Mouse (Mus musculus) adrenal gland, postnatal 14 days (tissue): ENCODE data around the gene Ntmt1. TPM values are rescaled to one million over a fixed set of nuclear protein-coding genes. Genes with fewer than 3 reads are reported as not detected.

Experiments used
- DNase-seq: peaks from one replicate; pipeline ENCODE4 v3.0.0; 2021; ENCODE audit warnings: mixed read lengths
- total RNA-seq: library from RNA; stranded (reverse); gene quantifications from 2 replicates; pipeline ENCODE4 v1.2.3, GENCODE M21; 2021

The Ntmt1 gene
- total RNA-seq, 1 experiment from 2014 or later = 32.3 TPM

DNA sequence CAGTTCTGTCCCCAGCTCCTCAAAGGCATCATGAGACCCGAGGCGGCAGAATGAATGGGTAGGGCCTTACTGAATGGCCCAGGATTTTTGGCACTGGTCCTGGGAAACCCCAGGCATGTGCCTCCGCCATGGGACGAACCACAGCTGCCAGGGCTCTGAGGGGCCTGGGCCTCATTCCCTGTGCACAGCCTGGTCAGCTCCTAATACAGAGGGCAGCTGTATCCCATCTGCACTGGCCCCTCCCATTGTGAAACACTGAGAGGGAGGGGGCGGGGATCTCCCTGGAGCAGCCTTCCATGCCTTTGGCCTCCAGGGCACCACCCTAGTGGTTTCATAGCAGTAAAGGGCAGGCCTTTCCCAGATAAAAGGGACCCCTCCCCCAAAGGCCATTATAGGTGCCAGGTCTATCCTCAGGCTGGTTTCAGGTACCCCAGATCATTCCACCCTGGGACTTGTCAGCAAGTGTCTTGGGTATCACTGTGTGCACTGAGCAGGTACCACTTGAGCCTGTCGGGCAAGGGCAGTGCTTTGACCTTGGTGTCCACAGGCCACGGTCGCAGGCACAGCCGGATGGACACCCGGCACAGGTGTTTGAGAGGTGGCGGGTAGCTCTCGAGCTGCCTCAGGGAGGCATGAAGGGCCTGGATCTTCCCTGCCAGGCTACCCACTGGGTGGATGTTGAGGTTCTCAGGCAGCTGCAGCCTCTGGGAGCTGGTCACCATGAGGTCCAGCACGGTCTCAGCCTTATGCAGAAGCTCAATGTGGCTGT is 15.9 kb downstream of the Ntmt1 start:
- DNase-seq = peak; percentile 66

DNA sequence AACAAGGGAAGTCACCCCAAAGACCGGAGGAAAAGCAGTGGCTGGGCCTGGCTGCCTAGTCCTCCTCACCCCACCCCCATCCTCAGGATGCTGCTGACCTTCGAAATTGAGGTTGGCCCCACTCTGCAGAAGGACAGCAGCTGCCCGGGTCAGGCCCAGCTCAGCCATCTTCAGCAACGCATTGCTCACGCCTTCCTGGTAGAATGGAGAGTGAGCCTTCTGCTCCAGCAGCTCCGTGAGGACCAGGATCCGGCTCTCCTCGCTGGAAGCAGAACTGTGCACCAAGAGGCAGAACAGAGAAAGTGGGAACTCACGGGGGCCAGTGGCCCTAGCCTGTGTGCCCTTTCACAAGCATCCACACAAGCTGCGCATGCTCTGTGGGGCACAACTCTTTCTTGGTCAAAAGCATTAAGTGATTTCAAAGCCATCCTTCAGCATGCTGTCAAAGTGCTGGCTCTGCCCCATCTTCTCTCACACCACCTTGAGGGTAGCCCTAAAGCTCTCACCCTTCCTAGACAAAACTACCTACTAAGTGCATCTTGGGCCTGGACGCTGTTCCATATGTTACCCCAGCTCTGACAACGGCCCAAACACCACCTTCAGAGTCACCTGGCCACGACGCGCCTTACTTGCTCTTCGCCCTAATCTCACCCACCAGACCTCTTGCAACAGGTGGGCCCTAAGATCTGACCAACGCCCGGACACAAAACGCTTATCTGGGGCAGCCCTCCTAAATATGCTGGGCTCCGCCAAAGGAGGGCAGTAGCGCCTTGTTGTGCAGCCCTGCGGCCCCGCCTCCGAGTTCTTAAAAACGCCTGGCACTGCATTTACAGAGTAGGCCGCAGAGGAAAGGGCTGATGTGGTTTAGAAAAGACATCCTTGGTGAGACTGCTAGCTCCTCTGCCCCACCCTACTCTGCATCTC is 19.5 kb downstream of the Ntmt1 start:
- DNase-seq = peak; percentile 82

DNA sequence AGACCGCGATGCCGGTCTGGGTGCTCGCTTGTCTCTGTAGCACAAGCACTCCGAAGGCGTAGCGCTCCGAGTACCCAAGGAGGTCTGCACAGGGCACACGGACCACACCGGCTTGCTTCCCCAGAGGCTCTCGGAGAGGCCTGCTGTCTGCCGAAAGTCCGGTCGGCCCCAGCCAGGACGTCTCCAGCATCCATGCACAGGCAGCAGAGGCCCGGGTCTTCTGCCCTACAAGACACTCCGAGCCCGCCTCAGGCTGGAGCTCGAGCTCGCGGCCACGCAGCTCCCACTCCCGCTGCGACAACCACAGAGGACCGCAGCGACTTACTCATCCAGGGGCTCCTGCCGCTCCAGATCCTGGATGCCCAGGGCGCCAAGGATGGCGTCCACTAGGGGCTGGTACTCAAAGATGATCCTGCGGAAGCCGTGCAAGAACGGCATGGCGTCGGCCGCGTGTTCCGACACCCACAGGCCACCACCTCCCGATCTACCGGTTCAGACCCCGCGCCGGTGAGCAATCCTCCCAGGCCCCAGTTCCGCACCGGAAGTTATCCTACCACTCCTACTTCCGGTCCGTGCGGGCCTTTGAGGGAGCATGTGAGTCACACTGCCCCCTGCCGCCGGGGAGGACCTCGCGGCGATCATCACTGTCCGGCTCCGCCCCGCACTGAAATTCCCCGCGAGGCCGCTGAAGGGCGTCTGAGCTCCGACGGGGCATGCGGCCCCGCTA is 20.3 kb downstream of the Ntmt1 start:
- DNase-seq = peak; percentile 98

DNA sequence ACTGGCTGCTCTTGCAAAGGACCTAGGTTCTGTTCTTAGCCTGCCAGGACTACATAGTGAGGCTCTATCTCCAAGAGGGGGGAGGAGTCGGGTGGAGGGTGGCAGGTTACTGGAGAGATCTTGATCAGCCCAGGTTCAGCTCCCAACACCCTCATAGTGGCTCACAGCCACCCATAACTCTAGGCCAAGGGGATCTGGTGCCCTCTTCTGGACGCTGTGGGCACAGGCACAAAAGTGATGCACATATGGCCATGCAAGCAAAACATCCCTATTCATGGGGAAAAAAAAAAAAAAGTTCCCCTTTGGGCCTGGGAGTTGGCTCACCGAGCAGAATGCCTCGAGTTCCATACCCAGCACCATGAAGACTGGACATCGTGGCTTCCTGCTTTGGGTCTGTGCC is 21.7 kb downstream of the Ntmt1 start:
- DNase-seq = peak; percentile 64

DNA sequence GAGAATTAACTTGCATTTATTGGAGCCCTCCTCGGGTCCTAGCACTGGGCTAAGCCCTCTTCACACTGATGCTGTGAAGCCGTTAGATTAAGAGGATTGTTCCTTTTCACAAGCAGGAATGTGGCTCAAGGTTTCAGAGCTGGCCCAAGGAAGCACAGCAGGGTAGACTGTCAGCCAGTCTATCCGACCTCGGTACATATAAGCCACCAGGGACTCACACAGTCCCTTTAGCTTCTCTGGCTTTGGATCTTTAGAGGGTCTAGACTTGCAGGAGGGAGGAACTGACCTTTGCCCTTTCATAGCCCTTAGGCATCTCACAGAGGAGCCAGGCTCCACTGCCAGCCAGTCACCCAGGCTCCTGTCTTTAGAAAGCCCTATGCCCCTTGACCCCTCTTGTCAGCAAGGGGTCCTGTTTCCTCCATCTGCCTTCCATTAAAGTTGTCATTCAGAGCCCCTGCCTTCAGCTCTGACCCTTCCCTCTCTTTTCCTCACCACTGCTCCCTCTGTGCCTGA is 22.7 kb downstream of the Ntmt1 start, which contains the start of gene Asb6:
TSS of gene Asb6 (minus strand) at position 51 of the 513 bp plus-strand sequence.
- no peak for DNase-seq

DNA sequence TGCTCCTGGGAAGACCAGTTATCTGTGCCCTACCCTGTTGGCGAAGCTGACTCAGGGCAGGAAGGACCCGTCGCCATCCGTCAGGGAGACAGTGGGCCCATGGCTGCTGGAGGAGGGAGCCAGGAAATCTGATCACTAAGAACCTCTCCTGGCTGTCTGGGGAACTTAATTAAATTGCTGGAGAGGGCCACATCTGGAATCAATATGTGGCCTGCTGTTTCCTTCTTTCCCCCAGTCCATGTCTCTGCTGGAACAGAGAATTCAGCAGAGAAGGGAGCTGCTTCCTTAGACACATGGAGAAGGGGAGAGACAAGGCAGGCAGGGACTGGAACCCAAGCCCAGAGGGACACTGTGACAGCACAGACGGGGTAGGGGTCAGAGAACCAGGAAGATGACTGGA is 26.0 kb downstream of the Ntmt1 start:
- DNase-seq = no peak

DNA sequence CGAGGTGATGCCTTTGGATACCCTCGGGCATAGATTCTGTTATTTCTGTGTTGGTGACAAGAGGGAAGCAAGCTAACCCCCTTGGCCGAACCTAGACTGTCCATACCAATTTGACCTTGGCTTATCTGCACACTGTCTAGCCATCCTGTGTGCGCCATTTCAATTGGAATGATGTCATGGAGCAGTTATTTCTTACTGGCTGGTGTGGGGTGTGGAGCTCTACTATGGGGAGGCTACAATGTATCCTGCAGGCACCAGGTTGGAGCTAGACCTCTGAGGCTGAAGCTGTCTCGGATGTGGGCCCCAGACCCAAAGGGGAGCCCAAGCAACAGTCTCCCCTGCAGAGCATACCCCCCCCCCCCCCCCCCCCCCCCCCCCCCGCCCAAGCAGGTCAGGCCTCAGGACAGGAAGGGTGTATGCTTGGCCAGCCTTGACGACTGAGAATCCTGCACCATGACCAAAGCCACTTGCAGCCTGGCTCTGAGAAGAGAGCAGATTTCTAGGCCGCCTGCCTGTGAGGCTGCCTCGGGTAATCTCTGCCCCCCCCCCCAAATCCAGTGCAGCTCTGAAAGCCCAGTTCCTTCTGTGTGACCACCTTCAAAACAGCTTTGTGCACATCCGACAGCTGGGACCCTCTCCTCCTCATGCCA is 26.9 kb downstream of the Ntmt1 start, which contains the start of gene Prrx2:
TSS of gene Prrx2 (plus strand) at position 600 of the 650 bp plus-strand sequence.
- no peak for DNase-seq

DNA sequence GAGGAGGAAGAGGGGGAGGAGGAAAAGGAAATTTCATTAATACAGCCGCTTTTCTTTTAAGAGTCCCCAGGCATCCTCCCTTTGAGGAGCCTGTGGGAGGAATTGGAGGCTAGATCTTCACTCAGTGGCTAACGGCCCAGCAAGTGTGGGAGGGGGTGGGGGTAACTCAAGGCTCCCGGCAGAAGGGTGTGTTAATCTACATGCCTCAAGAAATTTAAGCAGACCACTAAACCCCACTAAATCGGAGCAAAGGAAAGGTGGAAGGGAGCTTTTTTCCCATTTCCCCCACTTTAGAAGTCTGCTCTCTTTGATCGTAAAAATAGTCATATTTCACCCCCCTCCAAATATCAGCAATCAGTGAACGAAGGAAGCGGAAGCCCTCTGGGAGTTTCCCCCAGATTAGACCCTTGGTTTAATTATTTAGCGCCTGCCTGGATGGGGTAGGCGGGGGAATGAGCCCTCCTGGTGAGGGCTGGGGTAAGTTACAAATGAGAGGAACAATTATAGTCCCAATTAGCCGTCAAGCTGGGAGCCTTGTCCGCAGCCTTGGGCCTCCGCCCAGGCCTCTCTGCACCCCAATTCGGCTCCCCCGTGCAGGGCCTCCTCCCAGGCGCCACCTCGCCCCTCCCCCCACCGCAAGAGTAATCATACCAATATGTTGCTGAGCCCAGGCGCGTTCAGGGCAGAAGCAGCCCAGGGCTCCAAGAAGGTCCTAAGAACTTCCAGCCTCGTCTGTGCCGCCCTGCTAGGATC is 28.8 kb downstream of the Ntmt1 start:
- DNase-seq = no peak

DNA sequence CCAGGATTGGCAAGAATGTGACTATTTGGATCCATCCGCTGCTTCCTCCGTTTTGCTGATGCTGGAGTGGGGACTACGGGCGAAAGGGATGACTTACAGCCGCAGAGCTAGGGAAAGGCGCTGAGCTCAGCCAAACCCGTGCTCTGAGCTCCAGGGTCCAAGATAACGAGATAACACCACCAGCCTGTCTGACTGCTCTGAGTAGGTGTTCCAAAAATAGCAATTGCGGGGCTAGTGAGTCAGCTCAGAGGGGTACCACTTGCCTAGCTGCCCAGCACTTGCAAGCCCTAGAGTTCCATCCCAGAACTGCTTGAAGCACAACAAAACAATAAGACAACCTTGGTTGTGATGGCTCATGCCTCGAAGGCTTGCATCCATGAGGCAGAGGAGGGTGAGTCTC is 35.0 kb downstream of the Ntmt1 start:
- DNase-seq = no peak

DNA sequence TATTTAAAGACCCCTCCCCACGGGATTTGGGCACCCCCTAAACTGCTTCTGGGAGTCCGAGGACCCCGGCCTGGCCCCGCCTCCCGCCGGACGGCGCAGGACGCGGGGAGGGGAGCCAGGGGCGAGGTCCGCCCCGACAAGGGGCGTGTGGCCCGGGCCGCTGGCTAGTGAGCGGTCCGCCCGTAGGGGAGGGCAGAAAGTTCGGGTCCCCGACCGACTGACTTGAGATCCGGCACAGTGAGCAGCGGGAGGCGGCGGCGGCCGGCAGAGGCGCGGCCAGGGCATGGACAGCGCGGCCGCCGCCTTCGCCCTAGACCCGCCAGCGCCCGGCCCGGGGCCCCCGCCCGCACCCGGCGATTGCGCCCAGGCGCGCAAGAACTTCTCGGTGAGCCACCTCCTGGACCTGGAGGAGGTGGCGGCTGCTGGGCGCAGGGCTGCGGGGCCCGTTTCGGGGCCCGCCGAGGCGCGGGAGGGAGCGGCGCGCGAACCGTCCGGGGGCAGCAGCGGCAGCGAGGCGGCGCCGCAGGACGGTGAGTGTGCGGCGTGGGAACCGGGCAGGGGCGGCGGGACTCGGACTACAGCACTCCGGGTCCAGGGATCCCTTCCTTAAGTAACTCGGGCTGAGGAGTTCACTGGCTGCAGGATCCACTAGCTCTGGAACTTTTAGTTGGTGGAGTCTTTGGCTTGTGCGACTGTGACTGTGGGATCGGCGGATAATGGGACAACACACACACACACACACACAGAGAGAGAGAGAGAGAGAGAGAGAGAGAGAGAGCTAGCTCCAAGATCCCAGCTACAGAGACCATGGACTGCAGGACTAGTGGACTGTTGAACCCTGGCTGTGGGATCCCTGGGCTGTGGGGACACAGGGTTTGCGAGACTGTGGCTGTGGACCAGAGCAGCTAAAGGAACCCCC is 37.8 kb downstream of the Ntmt1 start:
- peak; percentile 52 for DNase-seq

DNA sequence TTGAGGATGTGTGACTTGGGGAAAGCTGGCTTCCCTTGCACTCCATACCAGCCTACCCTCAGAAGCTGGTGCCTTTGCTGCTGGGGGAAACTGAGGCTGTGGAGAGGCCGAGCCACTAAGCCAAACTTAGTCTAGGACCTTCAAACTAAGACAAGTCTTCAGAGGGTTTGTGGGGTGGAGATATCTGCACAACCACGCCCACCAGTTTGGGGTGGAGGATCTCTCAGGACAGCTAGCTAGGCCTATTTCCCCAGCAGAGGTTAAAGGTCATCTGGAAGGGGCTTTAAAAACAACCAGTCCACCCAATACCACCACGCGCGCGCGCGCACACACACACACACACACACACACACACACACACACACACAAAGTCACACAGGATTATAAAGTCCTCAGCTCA is 38.6 kb downstream of the Ntmt1 start:
- DNase-seq = no peak

DNA sequence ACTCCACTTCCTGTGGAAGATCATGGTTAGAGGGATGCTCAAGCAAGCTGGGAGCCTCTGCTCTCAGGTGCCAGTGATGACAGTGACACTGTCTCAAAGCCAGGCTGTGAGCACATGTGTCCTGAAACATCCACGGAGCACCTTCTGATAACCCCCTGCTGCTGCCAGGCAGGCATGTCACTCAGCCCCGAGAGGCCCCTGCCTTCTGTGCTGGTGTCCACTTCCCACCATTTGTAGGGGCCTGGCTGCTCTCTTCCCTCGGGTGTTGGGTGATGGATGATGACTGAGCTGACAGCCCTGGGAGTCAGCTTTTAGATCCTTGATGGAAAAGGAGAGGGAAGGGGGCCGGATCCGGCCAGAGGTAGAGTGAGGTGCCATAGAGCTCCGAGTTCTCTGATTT is 39.1 kb downstream of the Ntmt1 start:
- no peak for DNase-seq

DNA sequence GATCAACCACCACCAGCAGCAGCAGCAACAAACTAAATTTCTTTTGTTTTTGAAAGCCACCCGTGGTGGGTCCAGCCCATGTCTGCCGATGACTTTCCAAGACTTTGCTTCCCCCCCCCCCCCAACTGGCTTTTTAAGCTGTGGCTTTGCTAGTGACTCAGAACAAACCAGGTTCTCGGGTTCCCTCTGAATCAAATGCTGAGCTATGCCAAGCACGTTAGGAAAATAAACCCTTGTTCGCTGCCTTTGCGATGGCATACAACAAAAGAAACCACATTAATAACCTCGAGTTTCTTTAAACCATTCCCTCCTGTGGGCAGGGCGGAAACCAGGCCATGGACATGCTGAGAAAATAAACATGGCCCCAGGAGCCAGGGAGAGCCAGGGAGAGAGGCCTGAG is 40.6 kb downstream of the Ntmt1 start:
- no peak for DNase-seq

DNA sequence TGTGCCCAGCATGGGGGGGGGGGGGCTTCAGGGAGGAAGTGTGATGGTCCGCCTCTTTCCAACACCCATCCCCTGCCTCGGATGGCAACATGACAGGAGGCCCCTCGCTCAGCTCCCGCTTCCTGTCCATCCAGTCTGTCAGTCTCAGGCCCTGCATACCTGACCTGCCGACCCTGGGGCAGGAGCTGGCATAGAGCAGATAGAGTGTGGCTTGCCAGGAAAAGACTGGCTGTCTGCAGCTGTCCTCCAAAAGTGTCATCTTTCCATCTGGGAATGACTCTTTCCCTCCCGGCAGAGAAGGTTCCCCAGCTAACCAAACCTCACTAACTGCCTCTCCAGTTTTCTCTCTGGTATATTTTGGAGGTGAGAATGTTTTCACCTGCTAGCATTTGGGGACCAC is 43.0 kb downstream of the Ntmt1 start:
- no peak for DNase-seq

DNA sequence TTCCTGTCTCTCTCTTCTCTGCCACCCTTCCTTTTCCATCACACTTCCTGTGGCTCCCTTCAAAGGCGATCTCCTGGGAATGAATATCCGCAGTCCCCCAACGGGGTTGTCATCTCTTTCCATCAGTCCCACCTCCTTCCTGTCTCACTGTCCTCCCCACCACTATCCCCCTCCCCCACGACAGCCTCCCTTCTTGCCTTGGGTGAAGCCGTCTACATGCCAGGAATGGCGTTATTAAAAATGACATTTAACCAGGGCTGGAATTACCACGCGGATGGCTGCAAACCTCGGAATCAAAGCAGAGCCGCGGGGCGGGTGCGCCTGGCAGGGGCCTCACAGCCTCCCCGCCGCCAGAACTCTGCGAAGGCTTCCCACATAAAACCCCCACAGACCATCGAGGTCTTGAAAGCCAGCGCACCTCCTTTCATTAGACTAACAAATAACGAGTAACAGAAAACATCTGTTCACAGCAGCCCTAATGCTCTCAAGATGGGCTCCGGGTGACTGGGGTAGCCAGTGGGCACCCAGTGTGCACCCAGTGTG is 45.2 kb downstream of the Ntmt1 start:
- DNase-seq = no peak

DNA sequence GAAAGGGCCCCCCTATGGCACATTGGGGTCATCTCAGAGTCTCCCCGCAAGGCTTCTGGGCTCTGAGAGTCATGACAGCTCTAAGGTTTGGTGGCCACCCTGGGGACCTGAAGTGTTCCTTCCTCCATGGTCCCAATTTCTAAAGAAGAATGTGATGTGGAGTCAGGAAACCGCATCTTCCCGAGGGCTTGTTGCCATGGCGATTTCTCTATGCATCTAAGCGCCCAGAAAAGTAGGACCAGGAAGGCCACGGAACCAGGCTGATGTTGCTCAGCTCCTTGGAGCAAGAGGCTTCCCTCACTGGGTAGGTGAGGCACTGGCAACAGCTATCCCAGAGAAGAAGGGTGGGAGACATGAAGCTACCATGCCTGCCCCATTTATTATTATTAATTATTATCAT is 49.5 kb downstream of the Ntmt1 start:
- no peak for DNase-seq

DNA sequence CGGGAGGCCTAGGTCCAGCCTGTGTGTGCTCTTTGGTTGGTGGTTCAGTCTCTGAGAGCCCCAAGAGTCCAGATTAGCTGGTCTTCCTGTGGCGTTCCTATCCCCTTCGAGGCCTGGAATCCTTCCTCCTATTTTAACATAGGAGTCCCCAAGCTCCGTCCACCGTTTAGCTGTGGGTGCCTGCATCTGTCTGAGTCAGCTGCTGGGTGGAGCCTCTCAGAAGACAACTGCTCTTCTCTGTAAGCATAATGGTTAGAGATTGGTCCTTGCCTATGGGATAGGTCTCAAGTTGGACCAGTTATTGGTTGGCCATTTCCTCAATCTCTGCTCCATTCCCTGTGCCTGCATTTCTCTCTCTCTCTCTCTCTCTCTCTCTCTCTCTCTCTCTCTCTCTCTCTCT is 52.2 kb downstream of the Ntmt1 start:
- DNase-seq = no peak

DNA sequence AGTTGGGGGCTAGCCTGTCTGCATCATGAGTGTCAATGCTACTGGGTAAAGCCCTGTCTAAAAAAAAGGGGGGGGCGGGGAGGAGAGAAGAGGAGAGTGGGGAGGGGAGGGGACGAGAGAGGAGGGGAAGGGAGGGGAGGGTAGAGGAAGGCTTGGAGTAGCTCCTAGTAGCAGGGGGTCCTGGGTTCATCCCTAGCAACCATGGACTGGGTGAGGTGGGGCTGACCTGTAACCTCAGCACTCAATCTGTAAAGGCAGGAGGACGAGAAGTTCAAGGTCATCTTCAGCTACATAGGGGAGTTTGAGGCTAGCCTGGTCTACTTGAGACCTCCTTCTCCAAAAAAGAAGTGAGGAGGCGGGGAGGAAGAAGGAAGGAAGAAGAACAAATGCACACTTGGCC is 54.5 kb downstream of the Ntmt1 start:
- no peak for DNase-seq

DNA sequence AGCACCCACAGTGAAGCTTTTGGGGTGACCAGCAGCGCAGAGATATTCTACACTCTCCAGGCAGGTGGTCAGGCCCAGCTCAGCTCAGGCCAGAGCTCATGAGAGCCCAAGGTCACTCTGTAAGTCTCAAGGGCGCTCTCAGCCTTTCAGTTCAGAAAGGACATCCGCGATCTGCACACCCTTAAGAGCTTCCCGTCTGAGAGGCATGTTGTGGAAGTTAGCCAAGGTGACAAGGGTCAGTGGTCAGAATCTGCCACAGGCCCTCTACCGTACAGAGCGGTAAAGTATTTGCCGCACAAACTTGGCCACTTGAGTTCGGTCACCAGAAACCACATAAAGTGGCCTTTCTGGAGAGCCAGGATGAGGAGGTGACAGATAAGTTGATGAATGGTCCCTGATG is 55.9 kb downstream of the Ntmt1 start:
- peak; percentile 39 for DNase-seq

DNA sequence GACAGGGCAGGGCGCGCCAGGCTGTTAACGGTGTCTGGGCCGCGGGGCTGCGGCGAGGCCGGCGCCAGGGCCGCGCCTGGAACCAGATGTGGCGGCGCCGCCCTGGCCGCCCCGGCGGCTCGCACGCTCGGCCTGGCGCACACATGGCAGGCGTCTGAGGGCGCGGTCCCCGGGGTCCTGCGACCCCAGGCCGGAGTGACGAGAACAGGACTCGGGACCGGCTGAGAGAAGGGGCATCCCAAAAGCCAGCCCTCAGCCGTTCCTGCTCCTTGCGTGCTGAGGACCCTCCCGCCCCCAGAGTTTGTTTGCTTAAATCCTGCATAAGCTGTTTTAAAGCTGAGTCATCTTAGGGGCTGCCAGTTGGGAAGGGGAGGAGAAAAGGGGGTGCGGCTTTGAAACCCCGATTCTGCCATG is 57.3 kb downstream of the Ntmt1 start:
- peak; percentile 16 for DNase-seq
